Mouse (Mus musculus): ENCODE measurements around the gene Sry.

Gene Sry

DNA sequence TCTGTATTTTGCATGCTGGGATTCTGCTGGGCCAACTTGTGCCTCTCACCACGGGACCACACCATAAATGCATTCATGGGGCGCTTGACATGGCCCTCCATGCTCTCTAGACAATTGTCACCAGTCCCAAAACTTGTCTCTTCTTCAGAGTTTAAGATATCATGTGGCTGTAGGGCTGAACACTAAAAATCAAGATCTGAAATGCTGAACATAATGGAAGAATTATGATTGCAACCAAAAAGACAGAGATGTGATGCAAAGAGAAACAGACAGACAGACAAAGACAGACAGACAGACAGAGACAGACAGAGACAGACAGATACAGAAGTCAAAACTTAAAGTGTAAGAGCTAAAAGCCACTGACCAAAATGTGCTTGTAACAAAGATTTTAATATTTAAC is at the start of gene Sry:
Sry (minus strand) TSS at position 101 of the 400 bp plus-strand sequence.
- no peak for DNase-seq (ENCODE audit: low spot score)

All from left cerebral cortex, adult 11 months (tissue).